Mouse (Mus musculus) heart, postnatal 0 days (tissue): ENCODE measurements around the gene Slc25a19.

Experiments used
- CTCF ChIP-seq: IDR thresholded peaks from 2 replicates; pipeline ENCODE4 v1.5.1; 2016; ENCODE audit warnings: antibody characterized with exemption, control low read depth, low read depth
- EP300 ChIP-seq: IDR thresholded peaks from 2 replicates; pipeline ENCODE4 v1.6.1; 2016; ENCODE audit warnings: antibody characterized with exemption, low read depth

- TF ChIP-seq CTCF (no peak), EP300 (no peak)
These were observed 1.8 kb upstream of the Slc25a19 start for GRCm38 (mm10) chr11:115629734-115630531.
